ENCODE assay signal across 26 mouse cellular contexts in the genomic region with DNA sequence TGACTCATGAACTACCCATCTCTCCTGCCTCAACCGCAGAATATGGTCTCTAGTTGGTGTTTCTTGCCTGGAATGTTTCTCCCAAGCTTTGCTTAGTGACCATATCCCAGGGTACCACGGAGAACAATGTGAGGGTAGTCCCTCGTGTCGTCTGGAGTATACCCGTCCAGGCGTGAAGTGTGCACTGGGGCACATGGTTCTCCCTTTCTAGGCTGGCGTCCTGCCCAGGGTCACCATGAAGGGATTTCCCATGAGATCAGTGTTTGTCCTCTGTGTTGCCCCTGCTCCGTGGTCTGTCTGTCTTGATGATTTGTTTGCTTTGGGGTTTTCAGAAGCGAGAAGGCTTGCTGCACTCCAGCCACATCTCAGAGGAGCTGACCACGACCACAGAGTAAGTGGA. TPM values are rescaled to one million over a fixed set of nuclear protein-coding genes. Genes with fewer than 3 reads are reported as not detected.
DNase-seq lines count a peak whose midpoint lies in the region; ATAC-seq lines count a peak whose summit lies in the region.
"Had no signal": no experiment of that assay in that cellular context is flagged by ENCODE, and none has a peak within 500 bp of the region (broad histone marks: within the 10 kb centered on the region; RNA-seq: fewer than 3 reads in every experiment).

No protein-coding gene starts in this region.

- no peak overlapping the region for H3K27ac ChIP-seq in kidney, embryonic 15.5 days
- H3K27ac ChIP-seq: embryonic facial prominence, embryonic 10.5 days; embryonic facial prominence, embryonic 15.5 days; forebrain, embryonic 12.5 days; heart, embryonic 10.5 days; heart, embryonic 15.5 days; hindbrain, embryonic 13.5 days; liver, embryonic 14.5 days; midbrain, embryonic 15.5 days had no signal

- no peaks in the 10 kb centered on the region for H3K9me3 ChIP-seq in kidney, embryonic 15.5 days (replicated peaks)
- H3K9me3 ChIP-seq: embryonic facial prominence, embryonic 10.5 days; embryonic facial prominence, embryonic 15.5 days; forebrain, embryonic 12.5 days; heart, embryonic 10.5 days; heart, embryonic 15.5 days; hindbrain, embryonic 13.5 days; midbrain, embryonic 15.5 days had no signal

- intact Hi-C loops in left cerebral cortex, postnatal 14 days (cut with DNase I) = no loop called here

- H3K27me3 ChIP-seq in kidney, embryonic 15.5 days = peaks cover under 1% of the 10 kb centered on the region; the same call in 1 of the 2 replicates
- H3K27me3 ChIP-seq: embryonic facial prominence, embryonic 15.5 days; heart, embryonic 15.5 days; midbrain, embryonic 15.5 days had no signal

- ATAC-seq in kidney, embryonic 15.5 days (replicated peaks; ENCODE audit: low FRiP score) = no peak
- ATAC-seq: intestine, embryonic 16.5 days; midbrain, embryonic 15.5 days had no signal

- no peaks in the 10 kb centered on the region for H3K36me3 ChIP-seq in kidney, embryonic 15.5 days
- H3K36me3 ChIP-seq: embryonic facial prominence, embryonic 15.5 days; forebrain, embryonic 12.5 days; hindbrain, embryonic 13.5 days; midbrain, embryonic 15.5 days had no signal

- no peak overlapping the region for H3K4me3 ChIP-seq in kidney, embryonic 15.5 days (replicated peaks)
- H3K4me3 ChIP-seq: embryonic facial prominence, embryonic 10.5 days; embryonic facial prominence, embryonic 15.5 days; forebrain, embryonic 12.5 days; heart, embryonic 10.5 days; heart, embryonic 15.5 days; hindbrain, embryonic 13.5 days; midbrain, embryonic 15.5 days had no signal

- no peak overlapping the region for H3K9ac ChIP-seq in kidney, embryonic 15.5 days
- H3K9ac ChIP-seq: embryonic facial prominence, embryonic 15.5 days; forebrain, embryonic 12.5 days; heart, embryonic 15.5 days; hindbrain, embryonic 13.5 days; liver, embryonic 14.5 days; midbrain, embryonic 15.5 days had no signal

- WGBS in kidney, embryonic 15.5 days = 62% methylated on average over 10 of the region's 10 CpGs

- peaks cover 39% of the 10 kb centered on the region for H3K4me1 ChIP-seq in kidney, embryonic 15.5 days

- no peak overlapping the region for H3K4me2 ChIP-seq in kidney, embryonic 15.5 days
- H3K4me2 ChIP-seq: embryonic facial prominence, embryonic 15.5 days; forebrain, embryonic 12.5 days; heart, embryonic 15.5 days; hindbrain, embryonic 13.5 days; midbrain, embryonic 15.5 days had no signal

- DNase-seq in adrenal gland, postnatal 10 days = peak; percentile 55
- no peak for DNase-seq in adrenal gland, postnatal 4 days (ENCODE audit: low spot score in 2 of 2)
- peak; percentile 38 for DNase-seq in kidney, postnatal 10 days
- peak; percentile 40 for DNase-seq in 3134 (ENCODE audit: extremely low read depth, insufficient read length, low spot score)
- DNase-seq in Muller cell, postnatal 12 days (ENCODE audit: inconsistent ontology term) = peak; percentile 68
- no peak for DNase-seq in left cerebral cortex, postnatal 14 days (ENCODE audit: low spot score in 2 of 2)
- no peak for DNase-seq in spleen, adult 12 weeks (ENCODE audit: low spot score)
- DNase-seq: cerebellum, adult 2 months; cerebellum, postnatal 14 days; gastrocnemius, postnatal 10 days; layer of hippocampus, adult 9-11 months; liver; lung, adult 2 months; lung, postnatal 10 days; right cerebral cortex, postnatal 4 days; thymus, postnatal 4 days had no signal

RNA-seq across cellular contexts. Expression of gene Parvg, which starts 28.6 kb away (rescaled TPM):
- 1 to 10 TPM; 3.6 to 4.4 TPM for total RNA-seq in adrenal gland, postnatal 10 days (2021)
- total RNA-seq in adrenal gland, postnatal 4 days (2021) = 1 to 10 TPM; 4.3 to 5.9 TPM
- 1.4 and 2.2 TPM in 2 replicates for polyA plus RNA-seq in kidney, embryonic 15.5 days (2015; fragmentation: Nextera tagmentation; extraction: Ambion mirVana)
- 1 to 10 TPM; 5.9 to 7.8 TPM for total RNA-seq in left cerebral cortex, postnatal 14 days (2021)

Comparison
In these comparisons a context has a peak if more than half of its experiments do, and no peak if none do; other contexts are left out.
1. DNase-seq: peak in adrenal gland, postnatal 10 days (single experiment), kidney, postnatal 10 days (single experiment), 3134 (single experiment) and Muller cell, postnatal 12 days (single experiment); none in adrenal gland, postnatal 4 days (0 of 2), left cerebral cortex, postnatal 14 days (0 of 2) and spleen, adult 12 weeks (single experiment).